Mouse (Mus musculus) myocyte (in vitro differentiated cells): Measurements from ENCODE around the gene Nr1i3. TPM values are rescaled to one million over a fixed set of nuclear protein-coding genes. Genes with fewer than 3 reads are reported as not detected.

Source experiments
- H3K27me3 ChIP-seq: one replicate; pipeline ENCODE4 v1.6.1; 2011; ENCODE audit not compliant: control insufficient read depth, insufficient read depth, insufficient read length
- H3K36me3 ChIP-seq: one replicate; pipeline ENCODE4 v1.6.1; 2011; ENCODE audit not compliant: control insufficient read depth, insufficient read depth
- H3K4me2 ChIP-seq: one replicate; pipeline ENCODE4 v1.6.1; 2011; ENCODE audit warnings: low read depth, control low read depth
- H3K4me3 ChIP-seq: one replicate; pipeline ENCODE4 v1.5.1; 2011; ENCODE audit warnings: mild to moderate bottlenecking, control low read depth, moderate library complexity
- H3K79me2 ChIP-seq: one replicate; pipeline ENCODE4 v1.6.1; 2011; ENCODE audit not compliant: control insufficient read depth, insufficient read depth
- H3ac ChIP-seq: one replicate; pipeline ENCODE4 v1.6.1; 2011; ENCODE audit not compliant: control insufficient read depth, insufficient read length
- CEBPB ChIP-seq: IDR thresholded peaks from 2 replicates; pipeline ENCODE4 v1.6.1; 2011; ENCODE audit warnings: mild to moderate bottlenecking, moderate library complexity; ENCODE audit not compliant: poor library complexity, insufficient read depth, severe bottlenecking
- E2F4 ChIP-seq: IDR thresholded peaks from one replicate; pipeline ENCODE4 v1.6.1; 2011; ENCODE audit warnings: mild to moderate bottlenecking, control low read depth, moderate library complexity; ENCODE audit not compliant: insufficient read depth
- MAX ChIP-seq: IDR thresholded peaks from one replicate; pipeline ENCODE4 v1.6.1; 2011; ENCODE audit warnings: low read depth, mild to moderate bottlenecking, control low read depth
- MYOD1 ChIP-seq, 3 experiments: IDR thresholded peaks; one replicate each; pipeline ENCODE4 v1.6.1; 2011; ENCODE audit warnings: control low read depth in 2 of 3, low read depth in 2 of 3, mild to moderate bottlenecking in 2 of 3, moderate library complexity in 1 of 3; ENCODE audit not compliant: insufficient read length in 2 of 3, control insufficient read depth in 1 of 3
- MYOG ChIP-seq, 3 experiments: IDR thresholded peaks; one replicate each; pipeline ENCODE4 v1.6.1; 2011; ENCODE audit warnings: control low read depth in 2 of 3, low read depth in 2 of 3, mild to moderate bottlenecking in 2 of 3; ENCODE audit not compliant: insufficient read length in 2 of 3, control insufficient read depth in 1 of 3, insufficient read depth in 1 of 3
- POLR2A ChIP-seq: IDR thresholded peaks from one replicate; pipeline ENCODE4 v1.6.1; 2011; ENCODE audit warnings: low read depth, mild to moderate bottlenecking, control low read depth, moderate library complexity; ENCODE audit not compliant: insufficient read length
- POLR2AphosphoS2 ChIP-seq: IDR thresholded peaks from one replicate; pipeline ENCODE4 v1.6.1; 2011; ENCODE audit warnings: low read depth, control low read depth; ENCODE audit not compliant: insufficient read length
- REST ChIP-seq: IDR thresholded peaks from one replicate; pipeline ENCODE4 v1.6.1; 2011; ENCODE audit warnings: mild to moderate bottlenecking, control low read depth, moderate library complexity; ENCODE audit not compliant: insufficient read depth, insufficient read length
- SRF ChIP-seq: IDR thresholded peaks from one replicate; pipeline ENCODE4 v1.6.1; 2011; ENCODE audit warnings: low read depth; ENCODE audit not compliant: control insufficient read depth, insufficient read length
- TCF3 ChIP-seq: IDR thresholded peaks from one replicate; pipeline ENCODE4 v1.6.1; 2011; ENCODE audit warnings: low read depth, control low read depth; ENCODE audit not compliant: insufficient read length
- USF1 ChIP-seq: IDR thresholded peaks from one replicate; pipeline ENCODE4 v1.6.1; 2011; ENCODE audit warnings: low read depth, mild to moderate bottlenecking, control low read depth, moderate library complexity
- polyA plus RNA-seq: library from polyadenylated mRNA; unstranded; fragments of >200 nt; fragmentation: generic; extraction: Trizol; gene quantifications from one replicate; pipeline ENCODE4 v1.2.1, GENCODE M21; 2012; ENCODE audit warnings: missing spikeins

Gene Nr1i3
- polyA plus RNA-seq, 1 experiment, result 0.06 TPM

DNA sequence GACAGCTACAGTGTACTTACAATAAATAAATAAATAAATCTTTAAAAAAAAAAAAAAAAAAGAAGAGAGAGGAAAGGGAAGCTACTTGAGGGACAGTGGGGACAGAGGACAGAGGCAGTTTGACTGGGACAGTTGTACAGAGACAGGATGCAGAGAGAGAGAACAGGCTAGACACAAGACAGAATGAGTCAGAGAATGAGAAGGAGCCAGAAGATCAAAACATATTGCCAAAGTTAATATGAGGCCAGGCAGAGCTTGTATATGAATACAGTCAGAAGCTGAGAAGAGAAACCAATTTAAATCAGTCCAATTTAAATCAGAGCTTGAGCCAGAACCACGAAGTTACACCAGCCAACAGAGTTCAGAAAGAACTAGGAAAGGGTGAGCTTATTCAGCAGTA, 54.6 kb downstream of the Nr1i3 start:
- Histone ChIP-seq H3K4me3 (no peak overlapping the region), H3K4me2 (no peak overlapping the region), H3ac (no peak overlapping the region), H3K36me3 (no peaks in the 10 kb centered on the region), H3K79me2 (peaks cover 3% of the 10 kb centered on the region), H3K27me3 (no peaks in the 10 kb centered on the region)
- TF ChIP-seq SRF (no peak), CEBPB (no peak), TCF3 (no peak), POLR2AphosphoS2 (no peak), MAX (no peak), E2F4 (no peak), REST (no peak), POLR2A (no peak), MYOD1 (IDR thresholded peaks at IDR 0.05; ENCODE audit: control insufficient read depth in 1 of 3, insufficient read length in 2 of 3, low read depth in 2 of 3) (no peak), USF1 (no peak)

DNA sequence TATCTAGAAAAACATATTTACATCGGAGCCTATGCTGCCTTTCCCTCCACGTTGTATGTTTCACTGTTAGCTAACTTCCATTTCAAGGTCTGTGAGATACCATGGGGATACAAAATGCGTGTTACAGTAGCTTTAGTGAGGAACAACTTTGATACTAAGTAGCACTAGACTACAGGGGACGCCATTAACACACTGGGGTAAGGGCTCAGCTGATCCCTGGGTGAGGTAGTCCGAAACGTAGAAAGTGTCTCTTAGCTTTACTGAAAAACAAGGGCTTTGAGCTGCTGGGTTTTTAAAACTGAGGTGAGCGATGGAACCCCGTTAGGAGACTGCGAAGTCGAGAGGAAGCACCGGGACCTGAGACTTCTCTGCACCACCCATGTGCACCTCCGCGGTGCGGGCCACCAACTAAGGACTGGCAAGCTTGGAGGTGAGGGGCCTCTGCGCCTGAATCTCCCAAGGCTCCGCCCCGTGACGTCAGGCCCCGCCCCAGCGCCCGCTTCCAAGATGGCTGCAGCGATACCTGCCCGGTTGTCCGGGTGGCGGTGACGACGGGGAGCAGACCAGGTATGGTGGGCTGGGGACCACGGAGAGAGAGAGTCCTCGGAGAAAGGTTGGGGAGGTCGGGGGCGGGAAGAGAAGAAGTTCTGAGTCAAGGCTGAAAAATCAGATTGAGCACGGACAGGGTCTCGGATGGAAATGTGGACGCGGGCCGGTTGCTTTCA, 56.2 kb downstream of the Nr1i3 start, which contains the start of gene B4galt3:
Gene B4galt3 (plus strand): TSS at position 481 of the 725 bp plus-strand sequence.
- Histone ChIP-seq H3K4me2 (peak within 1 kb of the TSS; percentile 97), H3K4me3 (peak within 1 kb of the TSS; percentile 95), H3K79me2 (peaks cover 3% of the 10 kb centered on the region), H3ac (peak within 1 kb of the TSS; percentile 28), H3K36me3 (peaks cover 10% of the 10 kb centered on the region), H3K27me3 (no peaks in the 10 kb centered on the region)
- TF ChIP-seq MAX, result no peak
- TF ChIP-seq POLR2A, result peak; percentile 92
- peak in 1 of 3 experiments; percentile 19 for TF ChIP-seq MYOG (IDR thresholded peaks at IDR 0.05; ENCODE audit: control insufficient read depth in 1 of 3, insufficient read depth in 1 of 3, insufficient read length in 2 of 3, low read depth in 2 of 3)
- no peak for TF ChIP-seq REST
- TF ChIP-seq SRF, result no peak
- TF ChIP-seq POLR2AphosphoS2, result peak; percentile 88
- no peak for TF ChIP-seq TCF3

Other genes with a start within 250 kb of the Nr1i3 start
- 0.11 TPM for gene Fcgr2b, start 237.4 kb upstream of the Nr1i3 start, polyA plus RNA-seq
- 2.1 TPM for gene Fcgr4, start 195.1 kb upstream of the Nr1i3 start, polyA plus RNA-seq
- gene Fcgr3, start 149.0 kb upstream of the Nr1i3 start, polyA plus RNA-seq, result 0.05 TPM
- 2.2 TPM for gene Cfap126, start 100.1 kb upstream of the Nr1i3 start, polyA plus RNA-seq
- 169 TPM for gene Sdhc, start 63.4 kb upstream of the Nr1i3 start, polyA plus RNA-seq
- gene Mpz, start 63.3 kb upstream of the Nr1i3 start, polyA plus RNA-seq, result 0.11 TPM
- 0.05 TPM for gene Pcp4l1, start 17.7 kb upstream of the Nr1i3 start, polyA plus RNA-seq
- gene Tomm40l, start 8.5 kb downstream of the Nr1i3 start, polyA plus RNA-seq, result 49.4 TPM
- gene Apoa2, start 11.1 kb downstream of the Nr1i3 start, polyA plus RNA-seq, result not detected
- not detected for gene Fcer1g, start 20.4 kb downstream of the Nr1i3 start, polyA plus RNA-seq
- 15.0 TPM for gene Adamts4, start 36.5 kb downstream of the Nr1i3 start, polyA plus RNA-seq
- gene Ndufs2, start 37.4 kb downstream of the Nr1i3 start, polyA plus RNA-seq, result 409 TPM
- gene B4galt3, start 56.4 kb downstream of the Nr1i3 start, polyA plus RNA-seq, result 19.3 TPM
- gene Ppox, start 67.2 kb downstream of the Nr1i3 start, polyA plus RNA-seq, result 11.7 TPM
- gene Usp21, start 74.0 kb downstream of the Nr1i3 start, polyA plus RNA-seq, result 21.0 TPM
- 116 TPM for gene Ufc1, start 81.1 kb downstream of the Nr1i3 start, polyA plus RNA-seq
- 59.9 TPM for gene Dedd, start 115.2 kb downstream of the Nr1i3 start, polyA plus RNA-seq
- gene Nit1, start 131.7 kb downstream of the Nr1i3 start, polyA plus RNA-seq, result 31.8 TPM
- gene Pfdn2, start 131.7 kb downstream of the Nr1i3 start, polyA plus RNA-seq, result 111 TPM
- gene Klhdc9, start 146.8 kb downstream of the Nr1i3 start, polyA plus RNA-seq, result not detected
- gene Nectin4, start 156.1 kb downstream of the Nr1i3 start, polyA plus RNA-seq, result 0.08 TPM
- 0.02 TPM for gene Arhgap30, start 175.0 kb downstream of the Nr1i3 start, polyA plus RNA-seq
- 106 TPM for gene Usf1, start 197.3 kb downstream of the Nr1i3 start, polyA plus RNA-seq
- 0.41 TPM for gene Tstd1, start 204.9 kb downstream of the Nr1i3 start, polyA plus RNA-seq
- 24.2 TPM for gene F11r, start 223.6 kb downstream of the Nr1i3 start, polyA plus RNA-seq